Mouse (Mus musculus) limb, embryonic 11.5 days (tissue): Measurements from ENCODE around the gene Gm49395. TPM values are rescaled to one million over a fixed set of nuclear protein-coding genes. Genes with fewer than 3 reads are reported as not detected.

Experiments
- ATAC-seq: fragments of 200-750 bp; cut with Nextera tagmentation; 2 replicates; pipeline ENCODE4 v1.8.0; 2017; ENCODE audit warnings: low read depth; ENCODE audit not compliant: insufficient number of reproducible peaks, low FRiP score, low TSS enrichment
- DNase-seq: peaks from one replicate; pipeline ENCODE4 v3.0.0-alpha.2; 2015; ENCODE audit warnings: low spot score
- H3K27ac ChIP-seq: fragments of 300-500 bp; sonication (generic); replicated peaks from 2 replicates; pipeline ENCODE4 v1.5.1; 2014; ENCODE audit warnings: low read depth, mild to moderate bottlenecking, low read length
- H3K27me3 ChIP-seq: fragments of 300-500 bp; sonication (generic); 2 replicates; pipeline ENCODE4 v1.6.1; 2014; ENCODE audit warnings: mild to moderate bottlenecking, low read length, mixed read lengths; ENCODE audit not compliant: control insufficient read depth, insufficient read depth
- H3K36me3 ChIP-seq: fragments of 300-500 bp; sonication (generic); 2 replicates; pipeline ENCODE4 v1.6.1; 2014; ENCODE audit warnings: mild to moderate bottlenecking, low read length, moderate library complexity, mixed read lengths; ENCODE audit not compliant: control insufficient read depth, insufficient read depth
- H3K4me1 ChIP-seq: fragments of 300-500 bp; sonication (generic); 2 replicates; pipeline ENCODE4 v1.6.1; 2014; ENCODE audit warnings: low read length, mixed read lengths; ENCODE audit not compliant: control insufficient read depth, insufficient read depth
- H3K4me2 ChIP-seq: fragments of 300-500 bp; sonication (generic); 2 replicates; pipeline ENCODE4 v1.6.1; 2014; ENCODE audit warnings: low read depth, mild to moderate bottlenecking, moderate library complexity; ENCODE audit not compliant: severe bottlenecking
- H3K4me3 ChIP-seq: fragments of 300-500 bp; sonication (generic); 2 replicates; pipeline ENCODE4 v1.5.1; 2014; ENCODE audit warnings: low read depth, low read length
- H3K9ac ChIP-seq: fragments of 300-500 bp; sonication (generic); 2 replicates; pipeline ENCODE4 v1.6.1; 2014; ENCODE audit warnings: mild to moderate bottlenecking, low read length
- H3K9me3 ChIP-seq: fragments of 300-500 bp; sonication (generic); 2 replicates; pipeline ENCODE4 v1.6.1; 2016; ENCODE audit warnings: low read length; ENCODE audit not compliant: control insufficient read depth
- WGBS: fragments of 180-500 bp; shearing (Covaris S2); extraction: QIAGEN DNeasy Blood & Tissue Kit; methylation state at CpG from one replicate; pipeline ENCODE4 v1.1.7; 2014; 5-methylcytosine and 5-hydroxymethylcytosine counted together
- polyA plus RNA-seq: library from polyadenylated mRNA; unstranded; fragments of >200 nt; fragmentation: Nextera tagmentation; extraction: Ambion mirVana; gene quantifications from 2 replicates; pipeline ENCODE4 v1.2.1, GENCODE M21; 2014

The Gm49395 gene
- polyA plus RNA-seq, 1 experiment from 2014 or later, result 2.2 TPM

GRCm38 (mm10) chr13:115003444-115004053, 98.2 kb downstream of the Gm49395 start:
- Histone ChIP-seq H3K4me1 (no peaks in the 10 kb centered on the region), H3K9ac (no peak overlapping the region), H3K36me3 (no peaks in the 10 kb centered on the region), H3K4me3 (no peak overlapping the region), H3K27ac (no peak overlapping the region), H3K4me2 (no peak overlapping the region), H3K27me3 (no peaks in the 10 kb centered on the region), H3K9me3 (no peaks in the 10 kb centered on the region)
- DNase-seq (no peak), ATAC-seq (peak; percentile 61; the same call in 1 of the 2 replicates)
- 41% methylated on average over 7 of the region's 7 CpGs for WGBS

- Histone ChIP-seq H3K27ac (no peak overlapping the region), H3K27me3 (no peaks in the 10 kb centered on the region), H3K4me1 (no peaks in the 10 kb centered on the region), H3K9ac (no peak overlapping the region), H3K9me3 (no peaks in the 10 kb centered on the region), H3K4me3 (no peak overlapping the region), H3K36me3 (no peaks in the 10 kb centered on the region), H3K4me2 (no peak overlapping the region)
- DNase-seq, result no peak
- no peak for ATAC-seq
- WGBS, result 83% methylated on average over 3 of the region's 3 CpGs
These were observed 98.9 kb downstream of the Gm49395 start for GRCm38 (mm10) chr13:115002837-115003236.

- Histone ChIP-seq H3K4me3 (no peak overlapping the region), H3K4me2 (no peak overlapping the region), H3K9ac (no peak overlapping the region), H3K27ac (no peak overlapping the region), H3K4me1 (no peaks in the 10 kb centered on the region), H3K27me3 (no peaks in the 10 kb centered on the region), H3K9me3 (no peaks in the 10 kb centered on the region), H3K36me3 (no peaks in the 10 kb centered on the region)
- DNase-seq (no peak), ATAC-seq (no peak)
- 88% methylated on average over 5 of the region's 5 CpGs for WGBS
These were observed 99.6 kb downstream of the Gm49395 start for GRCm38 (mm10) chr13:115002155-115002554.

- Histone ChIP-seq H3K4me3 (no peak overlapping the region), H3K4me2 (no peak overlapping the region), H3K9me3 (no peaks in the 10 kb centered on the region), H3K27me3 (no peaks in the 10 kb centered on the region), H3K27ac (no peak overlapping the region), H3K9ac (no peak overlapping the region), H3K4me1 (no peaks in the 10 kb centered on the region), H3K36me3 (no peaks in the 10 kb centered on the region)
- ATAC-seq (no peak), DNase-seq (peak; percentile 4)
- 85% methylated on average over 4 of the region's 4 CpGs for WGBS
These were observed 102.1 kb downstream of the Gm49395 start for GRCm38 (mm10) chr13:114999582-114999981.

- WGBS, result 94% methylated on average over 10 of the region's 10 CpGs
- H3K9ac ChIP-seq, result no peak overlapping the region
- no peaks in the 10 kb centered on the region for H3K27me3 ChIP-seq
- no peaks in the 10 kb centered on the region for H3K36me3 ChIP-seq
- DNase-seq, result no peak
- H3K4me1 ChIP-seq, result no peaks in the 10 kb centered on the region
- no peak overlapping the region for H3K27ac ChIP-seq
- no peak overlapping the region for H3K4me3 ChIP-seq
- no peaks in the 10 kb centered on the region for H3K9me3 ChIP-seq
- no peak overlapping the region for H3K4me2 ChIP-seq
- ATAC-seq, result no peak
These were observed 103.6 kb downstream of the Gm49395 start for GRCm38 (mm10) chr13:114998100-114998499.

- DNase-seq (peak; percentile 26), ATAC-seq (no peak)
- 33% methylated on average over 14 of the region's 14 CpGs for WGBS
- Histone ChIP-seq H3K9me3 (no peaks in the 10 kb centered on the region), H3K27ac (no peak overlapping the region), H3K4me1 (no peaks in the 10 kb centered on the region), H3K27me3 (no peaks in the 10 kb centered on the region), H3K36me3 (no peaks in the 10 kb centered on the region), H3K9ac (no peak overlapping the region), H3K4me2 (no peak overlapping the region), H3K4me3 (no peak overlapping the region)
These were observed 109.3 kb downstream of the Gm49395 start for GRCm38 (mm10) chr13:114992260-114993014.

GRCm38 (mm10) chr13:114987668-114988067, 114.1 kb downstream of the Gm49395 start:
- no peaks in the 10 kb centered on the region for H3K4me1 ChIP-seq
- H3K27me3 ChIP-seq, result no peaks in the 10 kb centered on the region
- no peak overlapping the region for H3K27ac ChIP-seq
- H3K36me3 ChIP-seq, result no peaks in the 10 kb centered on the region
- H3K9ac ChIP-seq, result no peak overlapping the region
- no peak overlapping the region for H3K4me3 ChIP-seq
- no peak for ATAC-seq
- 59% methylated on average over 6 of the region's 6 CpGs for WGBS
- H3K9me3 ChIP-seq, result no peaks in the 10 kb centered on the region
- DNase-seq, result no peak
- no peak overlapping the region for H3K4me2 ChIP-seq

- no peaks in the 10 kb centered on the region for H3K9me3 ChIP-seq
- H3K9ac ChIP-seq, result no peak overlapping the region
- DNase-seq (no peak), ATAC-seq (no peak)
- 77% methylated on average over 2 of the region's 2 CpGs for WGBS
- no peaks in the 10 kb centered on the region for H3K36me3 ChIP-seq
- no peaks in the 10 kb centered on the region for H3K27me3 ChIP-seq
- H3K4me1 ChIP-seq, result no peaks in the 10 kb centered on the region
- no peak overlapping the region for H3K4me2 ChIP-seq
- H3K4me3 ChIP-seq, result no peak overlapping the region
- H3K27ac ChIP-seq, result no peak overlapping the region
These were observed 114.6 kb downstream of the Gm49395 start for GRCm38 (mm10) chr13:114987161-114987560.
